Mouse (Mus musculus): ENCODE results near the gene Clec2g.

DNA sequence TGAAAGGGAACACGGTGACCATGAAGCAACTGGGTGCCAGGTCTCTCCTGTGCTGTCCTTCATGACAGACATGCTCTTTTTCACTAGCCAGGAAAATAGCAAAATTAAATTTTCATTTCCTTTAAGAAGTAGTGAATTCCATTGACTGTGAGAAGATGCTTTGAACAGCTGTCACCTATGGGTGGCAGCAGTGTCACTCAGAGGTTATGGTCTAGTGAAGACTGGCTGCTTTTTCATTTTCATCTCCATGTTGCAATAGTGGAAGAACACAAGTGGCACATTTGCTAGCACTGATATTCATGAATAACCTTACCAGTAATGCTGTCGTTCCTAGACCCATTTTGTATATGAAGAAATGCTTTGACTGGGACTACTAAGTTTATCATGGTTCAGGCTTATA is 99.2 kb downstream of the Clec2g start:
- TF ChIP-seq MAX (IDR thresholded peaks at IDR 0.05) (no peak), CTCF (IDR thresholded peaks at IDR 0.05; ENCODE audit: control insufficient read depth, insufficient read depth, insufficient read length) (no peak), CEBPB (IDR thresholded peaks at IDR 0.05; ENCODE audit: low read depth) (no peak), MYOG (IDR thresholded peaks at IDR 0.05; ENCODE audit: control insufficient read depth, extremely low read depth, insufficient read length) (no peak), USF1 (IDR thresholded peaks at IDR 0.05; ENCODE audit: low read depth) (no peak)
